Mouse (Mus musculus) lung, embryonic 15.5 days (tissue): ENCODE measurements around the gene Hadhb. TPM values are rescaled to one million over a fixed set of nuclear protein-coding genes. Genes with fewer than 3 reads are reported as not detected.
A peak's percentile ranks its signal among the peaks of the same experiment; 100 is the strongest.
"Not testable (repeated sequence)": the region's sequence is repeated elsewhere in the genome, so short reads cannot be mapped to it uniquely, and the experiment has no call there.

Experiments
- ATAC-seq: fragments of 200-750 bp; cut with Nextera tagmentation; 2 replicates; pipeline ENCODE4 v1.8.0; 2017; ENCODE audit warnings: moderate number of reproducible peaks, borderline replicate concordance; ENCODE audit not compliant: low FRiP score, low TSS enrichment; ENCODE audit errors: extremely low read depth
- H3K27ac ChIP-seq: fragments of 300-500 bp; sonication (generic); 2 replicates; pipeline ENCODE4 v1.5.1; 2015; ENCODE audit warnings: moderate library complexity, mild to moderate bottlenecking, inconsistent platforms
- H3K27me3 ChIP-seq: fragments of 300-500 bp; sonication (generic); 2 replicates; pipeline ENCODE4 v1.6.1; 2015; ENCODE audit warnings: inconsistent platforms
- H3K36me3 ChIP-seq: fragments of 300-500 bp; sonication (generic); 2 replicates; pipeline ENCODE4 v1.6.1; 2015; ENCODE audit warnings: inconsistent platforms
- H3K4me1 ChIP-seq: fragments of 300-500 bp; sonication (generic); 2 replicates; pipeline ENCODE4 v1.6.1; 2015; ENCODE audit warnings: inconsistent platforms
- H3K4me2 ChIP-seq: fragments of 300-500 bp; sonication (generic); 2 replicates; pipeline ENCODE4 v1.6.1; 2015; ENCODE audit warnings: inconsistent platforms, mild to moderate bottlenecking, moderate library complexity
- H3K4me3 ChIP-seq: fragments of 300-500 bp; sonication (generic); 2 replicates; pipeline ENCODE4 v1.5.1; 2015; ENCODE audit warnings: mild to moderate bottlenecking, inconsistent platforms
- H3K9ac ChIP-seq: fragments of 300-500 bp; sonication (generic); 2 replicates; pipeline ENCODE4 v1.6.1; 2015; ENCODE audit warnings: inconsistent platforms
- H3K9me3 ChIP-seq: fragments of 300-500 bp; sonication (generic); 2 replicates; pipeline ENCODE4 v1.6.1; 2016; ENCODE audit warnings: inconsistent platforms
- WGBS: fragments of 180-500 bp; shearing (Covaris S2); methylation state at CpG from one replicate; pipeline ENCODE4 v1.1.7; 2015; 5-methylcytosine and 5-hydroxymethylcytosine counted together
- polyA plus RNA-seq: library from polyadenylated mRNA; unstranded; fragments of >200 nt; fragmentation: Nextera tagmentation; extraction: Ambion mirVana; gene quantifications from 2 replicates; pipeline ENCODE4 v1.2.1, GENCODE M21; 2015

Gene Hadhb
- polyA plus RNA-seq, 1 experiment from 2014 or later, result 138 TPM

DNA sequence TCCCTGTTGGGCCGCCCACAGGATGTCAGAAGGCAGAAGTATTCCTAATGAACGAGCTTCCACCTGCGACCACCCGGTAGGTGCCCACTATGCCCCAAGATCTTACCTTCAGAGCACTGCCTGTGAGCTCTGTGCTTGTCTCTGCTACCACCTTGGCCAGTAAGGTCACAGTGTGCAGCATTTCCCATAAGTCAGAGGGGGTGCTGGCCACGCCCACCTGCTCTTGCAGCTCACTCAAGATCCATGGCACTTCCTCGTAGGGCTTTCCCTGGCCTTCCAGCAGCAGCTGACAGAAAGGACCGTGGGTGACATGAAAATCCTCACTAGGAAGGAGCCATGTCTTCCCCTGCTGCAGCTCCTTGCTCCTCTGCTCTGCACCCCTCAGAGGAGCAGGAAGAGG is 43.2 kb downstream of the Hadhb start:
- WGBS, result 55% methylated on average over 7 of the region's 7 CpGs
- ATAC-seq, result no peak
- no peak overlapping the region for H3K9ac ChIP-seq
- no peak overlapping the region for H3K27ac ChIP-seq
- H3K9me3 ChIP-seq, result no peaks in the 10 kb centered on the region
- 0 out of 2 replicates have a peak, but pooled peaks cover 7% of the 10 kb centered on the region for H3K4me1 ChIP-seq
- H3K27me3 ChIP-seq, result no peaks in the 10 kb centered on the region
- H3K4me2 ChIP-seq, result no peak overlapping the region
- no peaks in the 10 kb centered on the region for H3K36me3 ChIP-seq
- no peak overlapping the region for H3K4me3 ChIP-seq

GRCm38 (mm10) chr5:30201521-30201920 is 46.5 kb downstream of the Hadhb start:
- WGBS, result 41% methylated on average over 5 of the region's 5 CpGs
- Histone ChIP-seq H3K36me3 (no peaks in the 10 kb centered on the region), H3K4me2 (no peak overlapping the region), H3K4me3 (no peak overlapping the region), H3K9me3 (no peaks in the 10 kb centered on the region), H3K4me1 (0 out of 2 replicates have a peak, but pooled peaks cover 7% of the 10 kb centered on the region), H3K9ac (no peak overlapping the region), H3K27me3 (no peaks in the 10 kb centered on the region), H3K27ac (no peak overlapping the region)
- ATAC-seq, result peak; percentile 21; the same call in 1 of the 2 replicates

- Histone ChIP-seq H3K27me3 (no peaks in the 10 kb centered on the region), H3K36me3 (no peaks in the 10 kb centered on the region), H3K4me2 (no peak overlapping the region), H3K27ac (no peak overlapping the region), H3K4me1 (0 out of 2 replicates have a peak, but pooled peaks cover 7% of the 10 kb centered on the region), H3K9ac (no peak overlapping the region), H3K4me3 (no peak overlapping the region), H3K9me3 (no peaks in the 10 kb centered on the region)
- no peak for ATAC-seq
- WGBS, result 79% methylated on average over 7 of the region's 7 CpGs
Observed at GRCm38 (mm10) chr5:30202221-30202620, 47.2 kb downstream of the Hadhb start.

DNA sequence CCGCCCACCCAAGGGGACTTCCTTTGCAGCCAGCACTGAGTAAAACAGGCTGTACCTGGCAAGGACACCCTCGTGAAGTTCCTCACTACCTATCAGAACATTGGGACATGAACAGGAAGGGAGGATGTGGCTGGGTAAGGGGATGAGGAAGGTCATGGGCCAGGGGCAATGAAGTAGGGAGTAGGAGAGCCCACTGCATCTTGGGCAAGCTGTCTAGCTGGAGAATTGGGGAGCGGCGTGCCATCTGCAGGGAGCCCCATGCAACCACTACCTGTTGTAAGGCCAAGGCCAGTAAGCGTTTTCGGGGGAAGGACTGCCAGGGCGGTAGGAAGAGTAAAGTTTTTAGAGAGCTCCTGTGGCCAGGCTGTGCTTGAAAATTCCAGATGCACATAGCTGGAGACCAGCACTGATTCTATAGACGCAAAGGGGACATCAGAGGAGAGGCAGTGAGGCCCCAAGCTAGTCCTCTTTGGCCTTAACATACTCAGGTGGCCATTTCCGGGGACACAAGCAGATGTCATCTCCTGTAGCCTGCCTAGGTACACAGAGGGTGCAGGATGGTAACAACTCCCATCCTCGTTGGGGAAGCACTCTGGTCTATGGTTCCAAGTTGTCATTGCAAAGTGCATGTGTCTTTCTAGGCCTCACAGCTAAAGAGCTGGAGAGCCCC is 48.3 kb downstream of the Hadhb start:
- H3K9ac ChIP-seq, result no peak overlapping the region
- no peak overlapping the region for H3K4me3 ChIP-seq
- no peaks in the 10 kb centered on the region for H3K27me3 ChIP-seq
- no peaks in the 10 kb centered on the region for H3K36me3 ChIP-seq
- 75% methylated on average over 10 of the region's 10 CpGs for WGBS
- no peak overlapping the region for H3K27ac ChIP-seq
- no peak for ATAC-seq
- 0 out of 2 replicates have a peak, but pooled peaks cover 7% of the 10 kb centered on the region for H3K4me1 ChIP-seq
- H3K4me2 ChIP-seq, result no peak overlapping the region
- H3K9me3 ChIP-seq, result no peaks in the 10 kb centered on the region

DNA sequence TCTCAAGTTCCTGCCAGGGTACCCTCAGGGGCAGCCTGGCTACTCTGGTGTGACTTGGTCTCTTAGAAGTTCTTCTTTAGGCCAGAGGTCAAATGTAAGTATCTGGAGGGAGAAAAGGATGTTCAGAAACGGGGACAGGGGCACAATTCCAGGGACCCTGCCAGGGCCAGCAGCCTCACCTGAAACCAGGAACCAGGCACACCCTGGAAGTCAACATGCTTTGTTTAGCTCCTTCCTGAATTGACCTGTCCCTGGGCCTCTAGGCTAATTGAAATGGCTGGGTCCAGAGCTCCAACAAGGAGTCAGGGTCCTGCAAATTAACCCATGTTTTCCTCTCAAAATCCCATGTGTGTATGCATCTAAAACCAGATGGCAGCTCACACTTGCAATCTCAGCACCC is 49.4 kb downstream of the Hadhb start:
- Histone ChIP-seq H3K27ac (no peak overlapping the region), H3K9me3 (no peaks in the 10 kb centered on the region), H3K27me3 (no peaks in the 10 kb centered on the region), H3K36me3 (no peaks in the 10 kb centered on the region), H3K4me1 (0 out of 2 replicates have a peak, but pooled peaks cover 7% of the 10 kb centered on the region), H3K4me3 (no peak overlapping the region), H3K4me2 (no peak overlapping the region), H3K9ac (no peak overlapping the region)
- ATAC-seq, result no peak
- 41% methylated on average over 1 of the region's 1 CpGs for WGBS

DNA sequence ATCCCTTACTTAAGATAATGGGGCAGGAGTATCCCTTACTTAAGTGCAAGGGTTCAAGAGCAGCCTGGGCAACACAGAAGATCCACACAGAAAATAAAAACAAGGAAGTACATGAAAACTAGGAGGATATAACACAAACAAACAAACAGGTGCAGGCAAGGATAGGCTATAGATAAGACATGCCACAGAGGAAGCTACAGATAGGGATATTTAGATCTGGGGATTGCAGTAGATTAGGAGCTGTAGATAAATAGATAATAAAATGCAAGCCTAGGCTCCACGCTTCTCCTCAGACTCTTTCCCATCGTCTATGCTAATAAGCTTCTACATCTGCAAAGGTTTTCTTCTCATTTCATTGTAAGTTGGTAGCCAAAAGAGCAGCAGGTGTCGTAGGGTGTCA is 50.0 kb downstream of the Hadhb start:
- no peak overlapping the region for H3K4me2 ChIP-seq
- H3K27me3 ChIP-seq, result no peaks in the 10 kb centered on the region
- no peak overlapping the region for H3K4me3 ChIP-seq
- H3K9me3 ChIP-seq, result no peaks in the 10 kb centered on the region
- H3K4me1 ChIP-seq, result 0 out of 2 replicates have a peak, but pooled peaks cover 7% of the 10 kb centered on the region
- no peak for ATAC-seq
- no peaks in the 10 kb centered on the region for H3K36me3 ChIP-seq
- 70% methylated on average over 3 of the region's 3 CpGs for WGBS
- H3K27ac ChIP-seq, result no peak overlapping the region
- no peak overlapping the region for H3K9ac ChIP-seq

DNA sequence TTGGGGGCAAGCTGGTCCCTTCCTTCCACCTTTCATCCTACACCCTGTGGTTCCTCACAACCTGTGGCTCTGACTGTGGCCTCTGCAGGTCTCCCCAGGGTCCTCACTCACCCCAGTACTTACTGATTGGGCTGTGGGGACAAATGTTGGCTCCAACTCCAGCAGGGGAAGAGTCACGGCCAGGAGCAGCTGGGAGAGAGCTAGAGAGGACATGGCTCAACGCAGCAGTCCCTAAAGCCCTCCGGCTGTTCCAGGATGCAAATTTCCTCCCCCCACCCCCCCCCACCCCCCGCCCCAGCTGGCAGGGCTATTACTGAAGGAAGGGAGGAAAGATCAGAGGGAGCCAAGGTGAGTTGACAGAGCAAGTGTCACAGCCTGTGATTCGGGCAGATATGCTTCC is 50.4 kb downstream of the Hadhb start, which contains the start of gene Adgrf3:
TSS of gene Adgrf3 (minus strand) at position 230 of the 400 bp plus-strand sequence.
- Histone ChIP-seq H3K4me1 (0 out of 2 replicates have a peak, but pooled peaks cover 7% of the 10 kb centered on the region), H3K36me3 (no peaks in the 10 kb centered on the region), H3K9me3 (no peaks in the 10 kb centered on the region), H3K27me3 (no peaks in the 10 kb centered on the region), H3K27ac (no peak within 1 kb of the TSS), H3K4me2 (no peak within 1 kb of the TSS), H3K4me3 (no peak within 1 kb of the TSS), H3K9ac (no peak within 1 kb of the TSS)
- no peak for ATAC-seq
- 23% methylated on average over 5 of the region's 5 CpGs for WGBS

DNA sequence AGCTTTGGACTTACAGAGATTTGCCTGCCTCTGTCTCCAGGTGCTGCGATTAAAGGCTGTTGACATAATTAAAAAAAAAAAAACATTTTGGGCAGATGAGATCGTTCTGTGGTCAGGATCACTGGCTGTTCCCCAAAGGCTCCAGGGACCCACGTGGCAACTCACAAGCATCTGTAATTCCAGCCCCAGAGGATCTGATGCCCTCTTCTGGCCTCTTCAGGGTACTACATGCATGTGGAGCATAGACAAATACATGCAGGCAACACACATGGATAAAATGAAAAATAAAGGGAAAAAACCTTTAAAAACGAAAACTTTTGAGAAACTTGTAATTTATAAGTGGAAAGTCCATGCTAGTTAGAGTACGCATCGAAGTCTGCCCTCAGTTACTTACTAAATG is 52.2 kb downstream of the Hadhb start:
- Histone ChIP-seq H3K4me2 (no peak overlapping the region), H3K27ac (no peak overlapping the region), H3K36me3 (no peaks in the 10 kb centered on the region), H3K9me3 (no peaks in the 10 kb centered on the region), H3K4me1 (0 out of 2 replicates have a peak, but pooled peaks cover 7% of the 10 kb centered on the region), H3K27me3 (no peaks in the 10 kb centered on the region), H3K4me3 (no peak overlapping the region), H3K9ac (no peak overlapping the region)
- WGBS, result 69% methylated on average over 6 of the region's 6 CpGs
- ATAC-seq, result no peak

GRCm38 (mm10) chr5:30210758-30211157 is 55.7 kb downstream of the Hadhb start:
- H3K27ac ChIP-seq, H3K9ac ChIP-seq, ATAC-seq, H3K4me3 ChIP-seq, H3K27me3 ChIP-seq, H3K36me3 ChIP-seq, H3K9me3 ChIP-seq, H3K4me2 ChIP-seq, H3K4me1 ChIP-seq: not testable (repeated sequence)
- WGBS, result 86% methylated on average over 5 of the region's 5 CpGs

DNA sequence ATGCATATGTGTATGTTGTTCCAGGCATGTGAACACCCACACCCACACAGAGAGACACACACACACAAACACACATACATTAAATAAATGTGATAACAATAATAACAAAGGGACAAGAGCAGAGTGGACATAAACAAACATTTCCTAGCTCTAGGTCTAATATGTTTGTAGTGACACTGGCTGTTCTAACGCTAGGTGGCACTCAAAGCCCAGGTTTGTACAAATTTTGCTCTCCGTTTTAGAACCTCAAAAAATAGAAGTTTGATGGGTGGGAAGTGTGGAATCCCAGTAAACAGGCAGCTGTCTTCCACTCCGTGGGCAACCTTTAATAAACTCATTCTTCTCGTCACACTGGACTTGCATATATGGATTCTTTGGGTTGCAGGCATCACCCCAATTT is 59.8 kb downstream of the Hadhb start:
- Histone ChIP-seq H3K27ac (no peak overlapping the region), H3K36me3 (no peaks in the 10 kb centered on the region), H3K4me1 (no peaks in the 10 kb centered on the region), H3K9ac (no peak overlapping the region), H3K27me3 (no peaks in the 10 kb centered on the region), H3K4me3 (no peak overlapping the region), H3K9me3 (no peaks in the 10 kb centered on the region), H3K4me2 (no peak overlapping the region)
- WGBS, result 4% methylated on average over 4 of the region's 4 CpGs
- no peak for ATAC-seq

GRCm38 (mm10) chr5:30215970-30216369 is 60.9 kb downstream of the Hadhb start:
- H3K36me3 ChIP-seq, result no peaks in the 10 kb centered on the region
- ATAC-seq, result no peak
- no peak overlapping the region for H3K4me3 ChIP-seq
- no peak overlapping the region for H3K9ac ChIP-seq
- no peak overlapping the region for H3K27ac ChIP-seq
- no peaks in the 10 kb centered on the region for H3K4me1 ChIP-seq
- no peaks in the 10 kb centered on the region for H3K9me3 ChIP-seq
- no peak overlapping the region for H3K4me2 ChIP-seq
- WGBS, result 53% methylated on average over 5 of the region's 5 CpGs
- H3K27me3 ChIP-seq, result no peaks in the 10 kb centered on the region

- Histone ChIP-seq H3K4me1 (no peaks in the 10 kb centered on the region), H3K9ac (no peak overlapping the region), H3K9me3 (no peaks in the 10 kb centered on the region), H3K27me3 (no peaks in the 10 kb centered on the region), H3K36me3 (peaks cover 3% of the 10 kb centered on the region; the same call in 1 of the 2 replicates), H3K4me3 (no peak overlapping the region), H3K27ac (no peak overlapping the region), H3K4me2 (no peak overlapping the region)
- ATAC-seq, result no peak
- WGBS, result 73% methylated on average over 2 of the region's 2 CpGs
Observed at GRCm38 (mm10) chr5:30219715-30220114, 64.7 kb downstream of the Hadhb start.
